Mouse (Mus musculus): ENCODE data around the gene Thbs2.

Thbs2 gene

DNA sequence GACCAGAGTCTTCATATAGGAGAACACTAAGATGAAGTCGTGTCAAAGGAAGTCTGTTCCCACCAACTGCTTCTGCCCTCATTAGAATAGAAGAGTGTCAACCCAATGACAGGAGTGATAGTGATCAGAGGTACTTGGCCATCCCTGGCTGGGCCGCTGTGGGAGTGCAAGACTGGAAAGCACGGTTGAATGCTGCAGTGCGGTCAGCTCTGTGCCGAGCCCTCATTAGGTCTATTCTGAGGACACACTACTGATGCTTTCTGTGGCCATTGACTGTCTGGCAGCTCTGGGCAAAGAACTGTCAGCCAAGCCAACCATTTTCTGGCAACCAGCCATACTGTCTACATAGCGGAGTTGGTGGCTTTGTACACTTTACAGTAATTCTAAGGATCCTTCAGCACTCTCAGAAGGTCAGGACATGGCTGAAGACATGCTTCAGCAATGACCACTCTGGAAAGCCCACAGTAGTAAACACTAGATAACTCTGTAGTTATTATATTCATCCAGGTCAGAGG lies 2.3 kb upstream of the Thbs2 start:
- no peak for DNase-seq (ENCODE audit: low spot score in 2 of 2)

DNA sequence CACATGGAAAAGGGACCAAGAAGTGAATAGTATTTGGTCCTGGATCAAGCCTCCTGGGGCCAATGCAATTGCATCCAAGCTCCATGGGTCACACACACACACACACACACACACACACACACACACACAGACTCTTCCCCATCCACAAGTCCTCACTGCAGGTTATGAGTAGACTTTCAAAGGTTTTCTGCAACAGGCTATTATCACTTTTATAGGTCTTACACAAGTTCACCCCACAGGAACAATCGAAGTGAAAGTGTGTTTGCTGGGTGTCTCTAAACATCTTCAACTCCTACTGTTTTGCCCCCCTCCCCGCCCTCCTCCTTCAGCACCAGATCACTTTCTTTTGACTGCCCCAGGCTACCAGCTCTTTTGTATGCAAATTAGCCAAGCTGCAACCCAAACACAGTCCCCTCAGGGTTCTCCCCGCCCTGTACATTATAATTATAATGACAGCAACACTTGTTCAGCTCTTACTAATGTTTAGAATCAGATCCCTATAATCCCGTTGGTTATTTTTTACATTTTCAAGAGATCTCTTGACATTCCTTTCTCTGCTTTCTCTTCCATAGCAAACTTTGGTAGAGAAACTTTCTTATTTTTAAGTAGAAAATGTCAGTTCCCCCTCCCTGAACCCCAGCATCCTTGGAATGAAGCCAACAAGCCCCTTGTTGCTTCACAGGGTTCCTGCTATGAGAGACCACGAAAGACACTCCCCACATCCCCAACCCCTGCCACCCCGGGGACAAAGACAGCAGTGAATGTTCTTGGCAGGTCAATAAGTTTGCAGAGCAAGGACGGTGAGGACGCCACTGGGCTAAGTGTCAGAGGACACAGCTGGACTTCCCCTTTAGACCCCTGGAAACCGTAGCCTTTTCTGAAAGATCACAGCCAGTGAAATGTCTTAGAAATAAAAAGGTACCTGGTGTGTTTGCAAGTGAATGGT lies 714 bp downstream of the Thbs2 start:
- DNase-seq (ENCODE audit: low spot score in 2 of 2), result no peak

GRCm38 (mm10) chr17:14691901-14692300 lies 2.1 kb downstream of the Thbs2 start:
- no peak for DNase-seq (ENCODE audit: low spot score in 2 of 2)

DNA sequence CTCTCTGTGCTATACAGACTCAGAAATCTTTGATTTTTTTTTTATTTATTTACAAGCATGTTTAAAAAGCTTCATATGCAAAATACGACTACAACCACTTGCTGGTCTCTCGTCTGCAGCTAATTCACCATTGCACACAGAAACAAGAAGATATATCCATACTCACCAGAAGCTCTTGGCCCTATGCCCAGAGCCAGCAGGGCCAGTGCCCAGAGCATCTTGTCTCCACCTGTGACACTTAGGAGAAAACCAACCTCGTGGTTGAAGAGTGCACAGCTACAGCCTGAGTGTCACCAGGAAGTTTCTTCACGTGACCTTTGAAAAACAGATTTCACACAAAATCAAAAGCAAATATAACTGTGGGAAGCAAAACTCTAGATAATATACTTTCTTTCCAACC lies 2.8 kb downstream of the Thbs2 start:
- no peak for DNase-seq (ENCODE audit: low spot score in 2 of 2)

GRCm38 (mm10) chr17:14682836-14683235 lies 11.2 kb downstream of the Thbs2 start:
- no peak for DNase-seq (ENCODE audit: low spot score in 2 of 2)

DNA sequence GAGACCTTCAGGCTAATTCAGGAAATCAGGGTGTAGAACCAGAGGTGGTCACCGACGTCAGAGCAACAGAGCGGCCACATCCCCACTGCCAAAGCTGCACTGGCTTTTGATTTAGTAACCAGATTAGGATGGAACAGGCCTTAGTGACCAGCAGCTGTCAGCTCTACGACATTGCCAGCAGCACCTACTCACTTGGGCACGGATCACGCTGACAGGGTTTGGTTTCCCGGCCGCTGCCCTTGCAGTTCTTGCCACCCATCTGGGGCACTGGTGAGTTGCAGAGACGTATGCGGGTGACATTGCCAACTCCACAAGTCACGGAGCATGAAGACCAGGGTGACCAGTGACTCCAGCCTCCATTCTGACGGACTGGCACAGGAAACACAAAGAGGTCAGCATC lies 13.0 kb downstream of the Thbs2 start:
- DNase-seq (ENCODE audit: low spot score in 2 of 2), result no peak

- no peak for DNase-seq (ENCODE audit: low spot score in 2 of 2)
These were observed 16.8 kb downstream of the Thbs2 start for GRCm38 (mm10) chr17:14677198-14677597.

GRCm38 (mm10) chr17:14675517-14675916 lies 18.5 kb downstream of the Thbs2 start:
- no peak for DNase-seq (ENCODE audit: low spot score in 2 of 2)

GRCm38 (mm10) chr17:14672402-14672801 lies 21.6 kb downstream of the Thbs2 start:
- DNase-seq (ENCODE audit: low spot score in 2 of 2), result peak; percentile 74 to 75

DNA sequence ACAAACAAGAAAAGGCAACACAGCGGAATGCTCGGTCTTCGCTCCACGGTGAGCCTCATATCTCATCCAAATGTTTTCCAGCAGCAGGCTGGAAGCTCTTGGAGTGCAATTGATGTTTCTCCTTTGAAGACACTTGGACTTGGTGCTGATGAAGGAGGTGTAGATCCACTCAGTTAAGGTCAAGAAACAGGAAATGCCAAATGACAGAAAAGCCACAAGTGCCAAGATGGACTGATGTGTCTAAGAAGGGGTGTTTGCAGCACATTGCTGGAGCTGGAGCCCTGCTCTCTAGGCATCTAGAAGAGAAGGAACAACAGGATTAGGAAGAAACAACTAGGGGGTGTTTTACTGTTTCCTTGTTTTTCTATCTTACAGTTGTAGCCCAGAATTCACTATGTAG lies 26.8 kb downstream of the Thbs2 start:
- DNase-seq (ENCODE audit: low spot score in 2 of 2), result no peak

- DNase-seq (ENCODE audit: low spot score in 2 of 2), result no peak
These were observed 27.6 kb downstream of the Thbs2 start for GRCm38 (mm10) chr17:14666451-14666850.

GRCm38 (mm10) chr17:14663366-14663765 lies 30.7 kb downstream of the Thbs2 start:
- no peak for DNase-seq (ENCODE audit: low spot score in 2 of 2)

- DNase-seq (ENCODE audit: low spot score in 2 of 2), result no peak
These were observed 31.6 kb downstream of the Thbs2 start for GRCm38 (mm10) chr17:14662409-14662808.

DNA sequence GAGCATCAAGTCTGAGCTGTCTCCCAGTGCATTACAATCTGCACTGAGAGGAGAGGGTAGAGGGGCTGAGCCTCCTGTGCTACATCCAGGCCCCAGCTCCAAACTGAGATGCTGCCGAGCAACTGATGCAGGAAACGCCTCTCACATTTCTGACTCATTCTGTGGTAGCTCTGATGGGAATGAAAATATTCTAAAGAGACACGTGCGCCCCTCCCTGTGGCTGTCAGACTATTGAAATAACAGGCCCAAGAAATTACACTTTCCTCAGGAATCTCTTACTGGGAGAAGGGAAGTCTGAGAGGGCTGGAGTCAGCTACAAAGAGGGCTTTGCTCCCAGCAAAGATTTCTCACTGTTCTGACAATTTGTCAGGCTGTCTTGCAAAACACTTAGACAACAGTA lies 34.3 kb downstream of the Thbs2 start:
- DNase-seq (ENCODE audit: low spot score in 2 of 2), result no peak

DNA sequence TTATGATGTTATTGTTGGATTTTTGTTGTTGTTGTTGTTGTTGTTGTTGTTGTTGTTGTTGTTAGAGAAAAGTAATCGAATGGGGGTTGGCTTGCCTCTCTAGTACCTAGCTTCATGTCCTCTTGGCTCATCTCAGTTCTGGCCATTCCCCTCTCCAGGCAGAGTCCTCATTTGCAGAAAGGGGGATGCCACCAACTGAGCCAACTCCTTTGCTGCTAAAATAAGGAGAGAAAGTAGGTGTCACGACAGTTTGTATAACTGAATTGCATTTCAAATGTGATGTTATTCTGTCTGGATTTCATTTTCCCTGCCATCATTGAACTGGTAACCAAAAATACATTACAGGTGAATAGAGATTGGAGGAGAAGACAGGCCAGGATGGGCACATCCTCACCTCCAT lies 35.9 kb downstream of the Thbs2 start:
- DNase-seq (ENCODE audit: low spot score in 2 of 2), result no peak

DNA sequence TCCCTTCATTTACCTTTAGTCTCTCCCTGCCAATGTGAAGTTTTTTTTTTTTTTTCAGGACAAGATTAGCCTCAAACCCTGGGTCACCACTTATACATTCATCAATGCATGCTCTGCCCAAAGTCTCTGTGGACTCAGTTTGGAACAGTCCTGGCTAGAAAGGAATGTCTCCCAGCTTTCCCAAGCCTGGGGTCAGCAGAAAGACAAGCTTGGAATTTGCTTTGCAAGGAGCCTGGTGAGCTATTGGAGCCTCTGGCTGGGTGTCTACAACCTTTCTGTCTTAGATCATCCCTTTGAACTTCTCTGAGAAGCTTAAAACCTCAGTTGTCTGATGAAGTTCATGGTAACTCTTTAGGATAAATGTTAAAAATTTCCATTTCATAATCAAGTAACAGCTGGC lies 36.9 kb downstream of the Thbs2 start:
- DNase-seq (ENCODE audit: low spot score in 2 of 2), result no peak

- peak in 1 of 2 experiments; percentile 37 for DNase-seq (ENCODE audit: low spot score in 2 of 2)
These were observed 39.1 kb downstream of the Thbs2 start for GRCm38 (mm10) chr17:14654981-14655380.

GRCm38 (mm10) chr17:14652013-14652412 lies 42.0 kb downstream of the Thbs2 start:
- DNase-seq (ENCODE audit: low spot score in 2 of 2), result no peak

DNA sequence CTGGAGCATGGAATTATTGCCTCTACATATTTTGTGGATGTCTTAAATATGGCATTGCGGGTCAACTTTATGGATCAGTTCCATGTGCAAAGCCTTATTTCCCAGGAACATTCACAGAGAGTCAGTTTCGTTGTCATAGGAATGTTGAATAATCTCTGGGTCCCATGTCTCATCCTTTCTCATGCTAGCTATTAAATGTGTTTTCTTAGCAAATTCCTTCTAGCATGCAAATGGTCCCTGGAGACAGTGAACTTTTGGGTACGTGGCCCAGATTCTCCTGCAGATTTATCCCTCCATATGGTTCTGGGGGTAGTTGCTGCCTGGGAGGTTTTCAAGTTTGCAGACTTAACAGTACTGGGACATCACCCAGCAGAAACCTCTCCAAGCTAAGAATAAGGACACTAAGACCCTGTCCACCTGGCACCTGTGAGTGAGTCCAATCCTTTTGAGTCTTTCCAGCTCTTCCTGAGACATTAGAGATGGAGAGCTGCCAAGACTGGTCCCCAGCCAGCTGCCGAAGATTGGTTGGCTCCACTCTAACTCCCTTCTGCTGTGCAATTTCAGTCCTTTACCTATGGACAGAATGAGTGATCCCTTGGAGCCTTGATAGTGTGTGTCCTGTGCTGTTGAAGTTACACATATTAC lies 45.9 kb downstream of the Thbs2 start:
- DNase-seq (ENCODE audit: low spot score in 2 of 2), result peak in 1 of 2 experiments; percentile 48

DNA sequence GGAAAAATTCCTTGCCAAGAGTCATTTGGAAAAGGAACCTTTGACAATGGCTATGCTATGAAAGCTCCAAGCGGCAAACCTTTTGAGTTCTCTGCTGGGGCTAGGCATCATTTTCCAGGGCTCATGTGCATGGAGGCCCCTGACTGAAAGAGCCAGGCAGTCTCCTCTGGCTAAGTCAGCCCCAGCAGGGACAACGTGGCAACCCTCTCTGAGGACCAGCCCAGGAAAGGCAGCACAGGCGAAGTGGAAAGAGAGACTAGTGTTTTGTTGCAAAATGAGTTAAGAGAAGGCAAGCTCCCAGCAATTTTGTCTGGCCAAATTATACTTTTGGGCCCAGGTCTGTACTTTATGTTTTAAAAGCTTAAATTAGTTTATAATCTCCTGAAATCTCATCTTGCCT lies 50.0 kb downstream of the Thbs2 start:
- no peak for DNase-seq (ENCODE audit: low spot score in 2 of 2)

DNA sequence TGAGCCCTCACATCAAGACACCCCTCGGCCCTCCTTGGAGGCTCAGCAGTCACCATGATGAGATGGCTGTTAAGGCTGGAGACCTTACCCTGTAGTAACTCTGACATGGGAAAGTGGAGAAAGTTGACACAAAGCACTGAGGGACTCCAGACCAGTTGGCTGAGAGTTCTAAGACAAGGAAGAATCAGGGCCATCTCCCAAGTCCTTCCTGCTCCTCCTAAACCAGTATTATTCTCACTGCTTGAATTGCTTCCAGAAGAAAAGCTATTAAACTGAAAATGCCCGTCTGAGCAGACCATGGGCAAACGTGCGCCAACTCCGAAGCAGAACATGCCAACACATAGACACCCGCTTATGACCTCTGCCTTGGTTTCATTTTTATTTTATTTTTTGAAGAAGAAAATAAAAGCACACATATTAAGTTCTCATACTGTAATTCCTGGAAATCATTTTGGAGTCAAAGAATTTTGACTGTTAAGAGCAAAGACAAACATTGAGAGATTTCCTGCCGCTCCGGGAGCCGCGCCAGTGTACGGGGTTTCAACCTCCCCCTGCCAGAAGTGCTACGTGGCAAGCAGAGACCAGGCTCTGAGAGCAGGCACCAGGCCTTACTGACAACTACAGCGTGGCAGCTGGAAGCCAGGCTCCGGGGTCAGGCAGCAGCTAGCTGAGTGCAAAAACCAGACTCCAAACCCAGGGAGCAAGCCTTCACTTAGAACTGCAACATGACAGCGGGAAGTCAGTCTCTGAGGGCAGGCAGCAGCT lies 53.5 kb downstream of the Thbs2 start:
- peak; percentile 55 to 79 for DNase-seq (ENCODE audit: low spot score in 2 of 2)
